Mouse (Mus musculus): ENCODE data around the gene Chtf18.

GRCm38 (mm10) chr17:25749314-25749713 is 22.1 kb upstream of the Chtf18 start:
- TF ChIP-seq CTCF (IDR thresholded peaks at IDR 0.05; ENCODE audit: control insufficient read depth, insufficient read depth, low read length) (no peak), POLR2A (IDR thresholded peaks at IDR 0.05; ENCODE audit: borderline replicate concordance, control insufficient read depth, low read depth, low read length) (no peak)

All from bone marrow, adult 2 months (tissue).